Mouse (Mus musculus): ENCODE measurements around the gene Oser1. TPM values are rescaled to one million over a fixed set of nuclear protein-coding genes. Genes with fewer than 3 reads are reported as not detected.

Oser1 gene
- polyA plus RNA-seq, 1 experiment, result 9.0 TPM

GRCm38 (mm10) chr2:163410211-163410610 lies 14.3 kb downstream of the Oser1 start:
- Histone ChIP-seq H3K27me3 (ENCODE audit: control insufficient read depth, insufficient read depth, low read length) (no peaks in the 10 kb centered on the region), H3K36me3 (ENCODE audit: control insufficient read depth, insufficient read depth, low read length) (peaks cover 41% of the 10 kb centered on the region), H3K4me3 (ENCODE audit: extremely low read depth, insufficient read depth, insufficient read length) (no peak overlapping the region), H3K4me1 (ENCODE audit: control insufficient read depth, insufficient read depth, insufficient read length) (no peaks in the 10 kb centered on the region), H3K27ac (ENCODE audit: insufficient read depth, low read length) (no peak overlapping the region)
- no peak for DNase-seq (ENCODE audit: low read depth in 1 of 2, low spot score in 2 of 2)
- TF ChIP-seq POLR2A (IDR thresholded peaks at IDR 0.05; ENCODE audit: low read depth, low read length) (no peak), CTCF (IDR thresholded peaks at IDR 0.05; ENCODE audit: extremely low read depth, insufficient read depth, insufficient read length, insufficient replicate concordance) (no peak)
- WGBS, result 94% methylated on average over 3 of the region's 3 CpGs

GRCm38 (mm10) chr2:163404037-163404815 lies 20.3 kb downstream of the Oser1 start:
- Histone ChIP-seq H3K27ac (ENCODE audit: insufficient read depth, low read length) (no peak overlapping the region), H3K36me3 (ENCODE audit: control insufficient read depth, insufficient read depth, low read length) (peaks cover 15% of the 10 kb centered on the region), H3K4me3 (ENCODE audit: extremely low read depth, insufficient read depth, insufficient read length) (no peak overlapping the region), H3K4me1 (ENCODE audit: control insufficient read depth, insufficient read depth, insufficient read length) (no peaks in the 10 kb centered on the region), H3K27me3 (ENCODE audit: control insufficient read depth, insufficient read depth, low read length) (no peaks in the 10 kb centered on the region)
- no peak for TF ChIP-seq CTCF (IDR thresholded peaks at IDR 0.05; ENCODE audit: extremely low read depth, insufficient read depth, insufficient read length, insufficient replicate concordance)
- TF ChIP-seq POLR2A (IDR thresholded peaks at IDR 0.05; ENCODE audit: low read depth, low read length), result no peak
- no peak for DNase-seq (ENCODE audit: low read depth in 1 of 2, low spot score in 2 of 2)
- 88% methylated on average over 8 of the region's 8 CpGs for WGBS

GRCm38 (mm10) chr2:163401221-163401620 lies 23.3 kb downstream of the Oser1 start:
- no peak for TF ChIP-seq POLR2A (IDR thresholded peaks at IDR 0.05; ENCODE audit: low read depth, low read length)
- peak; percentile 61; the same call in 1 of the 2 replicates for TF ChIP-seq CTCF (IDR thresholded peaks at IDR 0.05; ENCODE audit: extremely low read depth, insufficient read depth, insufficient read length, insufficient replicate concordance)
- Histone ChIP-seq H3K4me1 (ENCODE audit: control insufficient read depth, insufficient read depth, insufficient read length) (no peaks in the 10 kb centered on the region), H3K27me3 (ENCODE audit: control insufficient read depth, insufficient read depth, low read length) (no peaks in the 10 kb centered on the region), H3K4me3 (ENCODE audit: extremely low read depth, insufficient read depth, insufficient read length) (no peak overlapping the region), H3K36me3 (ENCODE audit: control insufficient read depth, insufficient read depth, low read length) (no peaks in the 10 kb centered on the region), H3K27ac (ENCODE audit: insufficient read depth, low read length) (no peak overlapping the region)
- DNase-seq (ENCODE audit: low read depth in 1 of 2, low spot score in 2 of 2), result peak; percentile 55 to 65
- 3% methylated on average over 8 of the region's 8 CpGs for WGBS

- H3K4me1 ChIP-seq (ENCODE audit: control insufficient read depth, insufficient read depth, insufficient read length), result no peaks in the 10 kb centered on the region
- no peaks in the 10 kb centered on the region for H3K36me3 ChIP-seq (ENCODE audit: control insufficient read depth, insufficient read depth, low read length)
- 65% methylated on average over 8 of the region's 8 CpGs for WGBS
- no peak overlapping the region for H3K27ac ChIP-seq (ENCODE audit: insufficient read depth, low read length)
- H3K27me3 ChIP-seq (ENCODE audit: control insufficient read depth, insufficient read depth, low read length), result no peaks in the 10 kb centered on the region
- no peak for DNase-seq (ENCODE audit: low read depth in 1 of 2, low spot score in 2 of 2)
- TF ChIP-seq POLR2A (IDR thresholded peaks at IDR 0.05; ENCODE audit: low read depth, low read length), result no peak
- TF ChIP-seq CTCF (IDR thresholded peaks at IDR 0.05; ENCODE audit: extremely low read depth, insufficient read depth, insufficient read length, insufficient replicate concordance), result no peak
- no peak overlapping the region for H3K4me3 ChIP-seq (ENCODE audit: extremely low read depth, insufficient read depth, insufficient read length)
These were observed 25.3 kb downstream of the Oser1 start for GRCm38 (mm10) chr2:163399222-163399621.

GRCm38 (mm10) chr2:163398770-163399169 lies 25.7 kb downstream of the Oser1 start:
- no peaks in the 10 kb centered on the region for H3K36me3 ChIP-seq (ENCODE audit: control insufficient read depth, insufficient read depth, low read length)
- DNase-seq (ENCODE audit: low read depth in 1 of 2, low spot score in 2 of 2), result no peak
- H3K27me3 ChIP-seq (ENCODE audit: control insufficient read depth, insufficient read depth, low read length), result no peaks in the 10 kb centered on the region; the same call in 1 of the 2 replicates
- H3K27ac ChIP-seq (ENCODE audit: insufficient read depth, low read length), result no peak overlapping the region
- 51% methylated on average over 4 of the region's 4 CpGs for WGBS
- no peaks in the 10 kb centered on the region for H3K4me1 ChIP-seq (ENCODE audit: control insufficient read depth, insufficient read depth, insufficient read length)
- no peak overlapping the region for H3K4me3 ChIP-seq (ENCODE audit: extremely low read depth, insufficient read depth, insufficient read length)
- TF ChIP-seq POLR2A (IDR thresholded peaks at IDR 0.05; ENCODE audit: low read depth, low read length), result no peak

GRCm38 (mm10) chr2:163397905-163398304 lies 26.6 kb downstream of the Oser1 start, which contains the start of gene Jph2:
Gene Jph2, minus strand, starts transcription at chr2:163397993.
- TF ChIP-seq CTCF (IDR thresholded peaks at IDR 0.05; ENCODE audit: extremely low read depth, insufficient read depth, insufficient read length, insufficient replicate concordance) (no peak), POLR2A (IDR thresholded peaks at IDR 0.05; ENCODE audit: low read depth, low read length) (no peak)
- 49% methylated on average over 10 of the region's 10 CpGs for WGBS
- H3K27ac ChIP-seq (ENCODE audit: insufficient read depth, low read length), result no peak within 1 kb of the TSS
- H3K27me3 ChIP-seq (ENCODE audit: control insufficient read depth, insufficient read depth, low read length), result no peaks in the 10 kb centered on the region; the same call in 1 of the 2 replicates
- no peaks in the 10 kb centered on the region for H3K4me1 ChIP-seq (ENCODE audit: control insufficient read depth, insufficient read depth, insufficient read length)
- no peak within 1 kb of the TSS; the same call in 1 of the 2 replicates for H3K4me3 ChIP-seq (ENCODE audit: extremely low read depth, insufficient read depth, insufficient read length)
- no peak for DNase-seq (ENCODE audit: low read depth in 1 of 2, low spot score in 2 of 2)
- H3K36me3 ChIP-seq (ENCODE audit: control insufficient read depth, insufficient read depth, low read length), result no peaks in the 10 kb centered on the region

GRCm38 (mm10) chr2:163397071-163397470 lies 27.4 kb downstream of the Oser1 start:
- no peak overlapping the region for H3K4me3 ChIP-seq (ENCODE audit: extremely low read depth, insufficient read depth, insufficient read length)
- H3K36me3 ChIP-seq (ENCODE audit: control insufficient read depth, insufficient read depth, low read length), result no peaks in the 10 kb centered on the region
- no peak for TF ChIP-seq CTCF (IDR thresholded peaks at IDR 0.05; ENCODE audit: extremely low read depth, insufficient read depth, insufficient read length, insufficient replicate concordance)
- H3K4me1 ChIP-seq (ENCODE audit: control insufficient read depth, insufficient read depth, insufficient read length), result no peaks in the 10 kb centered on the region
- H3K27ac ChIP-seq (ENCODE audit: insufficient read depth, low read length), result no peak overlapping the region
- WGBS, result 93% methylated on average over 19 of the region's 19 CpGs
- DNase-seq (ENCODE audit: low read depth in 1 of 2, low spot score in 2 of 2), result no peak
- no peaks in the 10 kb centered on the region; the same call in 1 of the 2 replicates for H3K27me3 ChIP-seq (ENCODE audit: control insufficient read depth, insufficient read depth, low read length)

All from spleen, adult 2 months (tissue).